Mouse (Mus musculus): Measurements from ENCODE around the gene Arl2. TPM values are rescaled to one million over a fixed set of nuclear protein-coding genes. Genes with fewer than 3 reads are reported as not detected.

The Arl2 gene
- 115 and 118 TPM in 2 replicates for polyA plus RNA-seq (2015; fragmentation: Nextera tagmentation; extraction: Ambion mirVana)

DNA sequence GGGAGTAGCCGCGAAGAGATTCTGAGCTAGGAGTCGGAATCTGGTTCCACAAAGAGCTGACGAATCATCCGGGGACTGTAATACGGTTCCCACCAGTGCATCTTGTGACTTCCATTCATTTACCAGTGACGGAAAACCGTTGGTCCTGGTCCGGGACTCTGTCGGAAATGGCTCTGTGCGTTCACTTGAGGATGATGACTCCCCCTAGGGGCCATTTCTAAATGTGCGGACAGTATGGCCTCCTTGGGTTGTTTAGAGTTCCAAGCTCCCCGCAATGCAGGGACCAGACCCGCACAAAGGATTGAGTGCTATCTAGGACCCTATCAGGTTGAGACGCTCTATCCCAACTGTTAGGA lies at the start of gene Arl2:
Arl2 (minus strand) TSS at position 155 of the 356 bp plus-strand sequence.
- H3K4me1 ChIP-seq (replicated peaks): peaks cover 11% of the 10 kb centered on the region
- H3K36me3 ChIP-seq: peaks cover 22% of the 10 kb centered on the region
- WGBS: under 1% methylated on average over 15 of the region's 15 CpGs
- peak within 1 kb of the TSS; percentile 55 for H3K4me3 ChIP-seq (replicated peaks)
- H3K27ac ChIP-seq: peak within 1 kb of the TSS; percentile 96
- H3K9ac ChIP-seq (replicated peaks): peak within 1 kb of the TSS; percentile 85
- H3K4me2 ChIP-seq (replicated peaks): peak within 1 kb of the TSS; percentile 84
- no peaks in the 10 kb centered on the region for H3K9me3 ChIP-seq
- no peaks in the 10 kb centered on the region for H3K27me3 ChIP-seq
- peak; percentile 77 for ATAC-seq

DNA sequence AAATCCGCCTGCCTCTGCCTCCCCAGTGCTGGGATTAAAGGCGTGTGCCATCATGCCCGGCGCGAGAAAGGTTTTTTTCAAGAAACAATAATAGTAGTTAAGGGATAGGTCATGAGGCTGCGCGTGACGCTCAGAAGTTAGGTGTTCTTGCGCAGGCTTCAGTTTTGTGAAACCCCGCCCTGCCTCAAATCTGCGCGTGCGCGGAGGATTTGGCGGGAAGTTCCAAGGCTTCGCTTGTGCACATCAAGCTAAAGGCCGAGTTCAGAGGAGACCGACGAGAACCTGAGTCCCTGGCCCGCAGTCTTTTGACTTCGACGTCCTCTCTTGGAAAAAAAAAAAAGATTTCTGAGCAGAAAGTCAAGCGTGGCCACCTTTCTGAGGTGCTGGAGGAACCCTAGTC lies 42.8 kb upstream of the Arl2 start, which contains the start of gene Majin:
Majin (plus strand) TSS at position 258 of the 400 bp plus-strand sequence.
- peaks cover 4% of the 10 kb centered on the region; the same call in 1 of the 2 replicates for H3K4me1 ChIP-seq (replicated peaks)
- no peaks in the 10 kb centered on the region for H3K9me3 ChIP-seq
- H3K27ac ChIP-seq: no peak within 1 kb of the TSS
- no peaks in the 10 kb centered on the region for H3K27me3 ChIP-seq
- no peak within 1 kb of the TSS for H3K9ac ChIP-seq (replicated peaks)
- 89% methylated on average over 23 of the region's 23 CpGs for WGBS
- H3K4me3 ChIP-seq (replicated peaks): no peak within 1 kb of the TSS
- H3K4me2 ChIP-seq (replicated peaks): no peak within 1 kb of the TSS
- H3K36me3 ChIP-seq: no peaks in the 10 kb centered on the region
- ATAC-seq: no peak

DNA sequence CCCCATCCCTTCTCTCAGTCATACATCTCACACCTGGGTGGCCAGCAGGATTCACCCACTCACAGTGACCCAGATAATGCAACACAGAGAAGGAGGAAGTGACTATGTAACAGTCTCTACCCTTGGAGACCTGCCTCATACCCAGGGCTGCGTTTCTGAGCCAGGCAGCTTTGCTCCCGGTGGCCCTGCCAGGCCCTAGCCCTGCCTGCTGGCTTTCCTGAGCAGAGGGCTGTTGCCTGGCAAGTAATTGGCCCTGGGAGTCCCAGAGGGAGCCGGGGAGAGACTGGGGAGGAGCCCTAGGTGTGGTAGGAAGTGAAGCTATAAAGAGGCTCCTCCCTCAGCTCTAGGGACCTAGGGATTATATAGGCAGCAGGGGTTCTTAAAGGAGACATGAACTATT lies 41.2 kb upstream of the Arl2 start:
- Histone ChIP-seq H3K27me3 (no peaks in the 10 kb centered on the region), H3K4me2 (replicated peaks) (no peak overlapping the region), H3K4me1 (replicated peaks) (peaks cover 4% of the 10 kb centered on the region; the same call in 1 of the 2 replicates), H3K9me3 (no peaks in the 10 kb centered on the region), H3K9ac (replicated peaks) (no peak overlapping the region), H3K27ac (no peak overlapping the region), H3K4me3 (replicated peaks) (no peak overlapping the region), H3K36me3 (no peaks in the 10 kb centered on the region)
- ATAC-seq: no peak
- WGBS: 13% methylated on average over 3 of the region's 3 CpGs

DNA sequence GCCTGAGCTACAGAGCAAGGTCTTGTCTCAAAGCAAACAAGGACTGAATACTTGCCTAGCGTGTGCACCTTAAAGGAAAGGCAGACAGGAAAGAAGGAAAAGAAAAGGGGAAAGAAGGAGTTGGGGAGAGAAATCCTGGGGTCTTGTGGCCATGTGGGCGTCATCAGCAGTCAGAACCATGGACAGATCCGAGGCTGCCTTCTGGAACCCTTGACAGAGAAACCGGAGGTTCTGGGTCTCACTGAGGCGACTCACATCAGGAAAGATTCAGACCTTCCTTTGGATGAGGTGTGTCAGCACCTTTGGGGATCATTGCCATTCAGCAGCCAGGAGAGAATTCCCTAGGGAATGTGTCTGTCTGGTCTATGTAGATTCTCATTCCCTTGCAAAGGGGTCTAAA lies 40.3 kb upstream of the Arl2 start:
- H3K4me3 ChIP-seq (replicated peaks): no peak overlapping the region
- 40% methylated on average over 5 of the region's 5 CpGs for WGBS
- H3K36me3 ChIP-seq: no peaks in the 10 kb centered on the region
- peaks cover 4% of the 10 kb centered on the region; the same call in 1 of the 2 replicates for H3K4me1 ChIP-seq (replicated peaks)
- H3K27ac ChIP-seq: no peak overlapping the region
- H3K27me3 ChIP-seq: no peaks in the 10 kb centered on the region
- H3K9me3 ChIP-seq: no peaks in the 10 kb centered on the region
- ATAC-seq: no peak
- no peak overlapping the region for H3K4me2 ChIP-seq (replicated peaks)
- H3K9ac ChIP-seq (replicated peaks): no peak overlapping the region

DNA sequence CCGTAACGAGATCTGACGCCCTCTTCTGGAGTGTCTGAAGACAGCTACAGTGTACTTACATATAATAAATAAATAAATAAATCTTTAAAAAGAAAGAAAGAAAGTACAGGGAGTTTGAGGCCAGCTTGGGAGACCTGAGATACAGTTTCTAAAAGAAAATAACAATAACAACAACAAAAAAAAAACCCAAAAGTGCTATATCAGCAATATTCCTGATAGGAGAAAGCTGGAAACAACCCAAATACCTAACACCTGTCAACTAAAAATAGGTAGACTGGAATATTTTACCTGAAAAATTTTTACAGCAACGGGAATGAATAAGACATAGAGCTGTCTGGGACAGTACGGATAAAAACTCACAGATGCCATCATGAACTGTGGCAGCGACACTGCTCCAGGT lies 37.4 kb upstream of the Arl2 start:
- H3K27me3 ChIP-seq: no peaks in the 10 kb centered on the region
- H3K9me3 ChIP-seq: no peaks in the 10 kb centered on the region
- no peak overlapping the region for H3K9ac ChIP-seq (replicated peaks)
- H3K36me3 ChIP-seq: no peaks in the 10 kb centered on the region
- H3K4me3 ChIP-seq (replicated peaks): no peak overlapping the region
- H3K4me2 ChIP-seq (replicated peaks): no peak overlapping the region
- 91% methylated on average over 6 of the region's 6 CpGs for WGBS
- H3K4me1 ChIP-seq (replicated peaks): peaks cover 4% of the 10 kb centered on the region; the same call in 1 of the 2 replicates
- ATAC-seq: no peak
- no peak overlapping the region for H3K27ac ChIP-seq

DNA sequence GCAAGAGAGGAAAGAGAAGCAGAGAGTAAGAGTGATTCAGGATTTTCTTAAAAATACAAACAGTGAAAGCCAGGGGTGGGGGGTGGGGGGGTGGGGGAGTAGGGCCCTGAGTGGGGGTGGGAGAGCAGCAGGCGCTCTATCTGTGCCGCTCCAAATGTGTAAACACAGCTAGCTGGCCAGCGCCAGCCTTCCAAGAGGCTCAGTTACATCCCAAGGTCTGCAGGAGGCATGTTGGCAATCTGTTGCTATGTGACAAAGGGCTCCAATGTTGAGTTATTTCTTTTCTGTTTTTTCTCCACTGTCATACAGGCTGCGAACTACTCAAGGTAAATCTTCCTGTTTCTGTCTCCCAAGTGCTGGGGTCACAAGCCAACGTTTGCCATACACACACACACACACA lies 33.4 kb upstream of the Arl2 start:
- Histone ChIP-seq H3K27ac (no peak overlapping the region), H3K4me1 (replicated peaks) (no peaks in the 10 kb centered on the region), H3K36me3 (no peaks in the 10 kb centered on the region), H3K9ac (replicated peaks) (no peak overlapping the region), H3K4me2 (replicated peaks) (no peak overlapping the region), H3K4me3 (replicated peaks) (no peak overlapping the region), H3K9me3 (no peaks in the 10 kb centered on the region), H3K27me3 (no peaks in the 10 kb centered on the region)
- 46% methylated on average over 5 of the region's 5 CpGs for WGBS
- ATAC-seq: no peak

DNA sequence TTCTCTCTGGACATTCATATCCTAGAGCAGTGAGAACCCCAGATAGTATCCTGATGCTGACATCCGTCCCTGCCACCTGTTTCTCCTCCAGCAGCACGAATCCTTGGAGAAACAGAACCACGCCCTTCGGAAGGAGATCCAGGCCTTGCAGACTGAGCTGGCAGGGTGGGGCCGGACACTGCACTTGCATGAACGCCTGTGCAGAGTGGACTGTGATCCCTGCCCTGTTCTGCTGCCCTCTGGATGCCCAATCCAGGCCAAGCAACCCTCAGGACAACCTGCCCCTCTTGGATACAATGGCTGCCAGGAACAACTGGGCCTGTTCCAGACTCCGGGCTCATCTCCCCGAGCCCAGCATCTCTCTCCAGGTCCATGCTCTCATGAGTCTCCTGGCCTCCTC lies 29.9 kb upstream of the Arl2 start:
- Histone ChIP-seq H3K27me3 (no peaks in the 10 kb centered on the region), H3K4me1 (replicated peaks) (no peaks in the 10 kb centered on the region), H3K27ac (no peak overlapping the region), H3K9me3 (no peaks in the 10 kb centered on the region), H3K4me3 (replicated peaks) (no peak overlapping the region), H3K9ac (replicated peaks) (no peak overlapping the region), H3K36me3 (no peaks in the 10 kb centered on the region), H3K4me2 (replicated peaks) (no peak overlapping the region)
- ATAC-seq: no peak
- WGBS: 86% methylated on average over 8 of the region's 8 CpGs

DNA sequence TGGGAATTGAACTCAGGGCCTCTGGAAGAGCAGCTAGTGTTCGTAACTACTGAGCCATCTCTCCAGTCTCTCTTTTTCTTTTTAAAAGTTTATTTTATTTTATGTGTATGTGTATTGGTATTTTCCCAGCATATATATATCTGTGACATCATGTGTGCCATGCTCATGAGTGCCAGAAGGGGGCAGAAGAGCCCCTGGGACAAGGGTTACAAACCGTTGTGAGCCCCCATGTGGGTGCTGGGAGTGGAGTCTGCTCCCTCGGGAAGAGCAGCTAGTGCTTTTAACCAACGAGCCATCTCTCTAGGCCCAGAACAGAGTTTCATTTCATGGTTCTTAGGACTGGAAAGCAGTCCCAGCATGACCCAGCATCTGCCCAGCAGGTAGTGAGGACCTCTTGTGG lies 25.4 kb upstream of the Arl2 start:
- H3K4me2 ChIP-seq (replicated peaks): no peak overlapping the region
- no peak overlapping the region for H3K9ac ChIP-seq (replicated peaks)
- H3K27me3 ChIP-seq: 0 out of 2 replicates have a peak, but pooled peaks cover 3% of the 10 kb centered on the region
- H3K4me3 ChIP-seq (replicated peaks): no peak overlapping the region
- no peak overlapping the region for H3K27ac ChIP-seq
- H3K36me3 ChIP-seq: no peaks in the 10 kb centered on the region
- ATAC-seq: no peak
- WGBS: 80% methylated on average over 4 of the region's 4 CpGs
- H3K4me1 ChIP-seq (replicated peaks): no peaks in the 10 kb centered on the region
- H3K9me3 ChIP-seq: no peaks in the 10 kb centered on the region

DNA sequence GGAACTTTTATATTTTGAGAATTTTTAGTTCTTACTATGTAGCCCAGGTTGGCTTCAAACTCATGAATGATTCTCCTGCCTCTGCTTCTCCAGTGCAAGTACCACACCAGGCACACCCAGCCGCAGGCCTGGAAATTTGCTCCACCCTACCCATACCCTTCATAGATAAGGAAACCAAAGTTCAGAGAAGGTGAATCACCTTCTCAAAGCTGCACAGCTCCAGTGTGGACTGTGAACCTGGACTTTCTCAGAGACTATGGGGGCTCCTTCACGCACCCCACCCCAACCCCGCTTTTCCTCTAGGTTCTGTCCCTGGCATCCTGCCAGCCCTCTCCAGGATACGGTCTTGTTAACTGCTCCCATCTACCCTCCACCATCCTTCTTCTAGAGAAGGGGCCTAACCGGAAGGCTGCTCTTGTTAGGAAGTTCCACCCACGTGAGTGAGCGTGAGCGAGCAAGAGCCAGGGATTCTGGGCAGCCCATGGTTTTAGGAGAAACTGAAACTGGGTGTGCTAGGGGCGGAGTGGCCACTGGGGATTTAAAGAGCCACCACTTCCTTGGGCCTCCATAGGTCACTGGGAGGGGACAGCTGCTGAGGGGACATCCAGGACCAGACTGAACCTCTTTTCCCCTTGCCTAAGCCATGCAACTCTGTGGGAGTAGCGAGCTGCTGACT lies 22.7 kb upstream of the Arl2 start:
- Histone ChIP-seq H3K4me2 (replicated peaks) (no peak overlapping the region), H3K36me3 (no peaks in the 10 kb centered on the region), H3K27me3 (0 out of 2 replicates have a peak, but pooled peaks cover 3% of the 10 kb centered on the region), H3K9ac (replicated peaks) (no peak overlapping the region), H3K4me1 (replicated peaks) (no peaks in the 10 kb centered on the region), H3K9me3 (no peaks in the 10 kb centered on the region), H3K4me3 (replicated peaks) (no peak overlapping the region), H3K27ac (no peak overlapping the region)
- WGBS: 76% methylated on average over 10 of the region's 10 CpGs
- no peak for ATAC-seq

DNA sequence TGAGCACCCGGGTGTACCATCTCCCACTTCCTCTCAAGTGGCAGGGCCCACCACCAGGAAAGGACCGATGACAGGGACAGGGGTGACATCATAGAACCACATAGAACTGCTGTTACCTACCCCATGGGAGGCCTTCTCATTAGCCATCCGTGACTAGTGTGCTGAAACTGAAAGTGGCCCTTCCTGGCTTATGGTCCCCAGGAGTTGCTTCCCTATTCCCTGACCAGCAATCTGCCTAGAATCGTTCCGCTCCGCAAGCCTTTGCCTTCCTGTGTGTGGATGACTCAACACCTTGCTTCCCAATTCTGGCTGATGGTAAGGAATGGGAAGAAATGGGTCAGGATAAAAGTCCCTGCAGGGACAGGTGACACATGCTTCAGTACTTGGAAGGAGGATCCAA lies 15.9 kb upstream of the Arl2 start:
- no peaks in the 10 kb centered on the region for H3K36me3 ChIP-seq
- H3K27ac ChIP-seq: no peak overlapping the region
- H3K4me1 ChIP-seq (replicated peaks): no peaks in the 10 kb centered on the region
- 85% methylated on average over 6 of the region's 6 CpGs for WGBS
- no peaks in the 10 kb centered on the region for H3K9me3 ChIP-seq
- no peak for ATAC-seq
- H3K9ac ChIP-seq (replicated peaks): no peak overlapping the region
- H3K4me3 ChIP-seq (replicated peaks): no peak overlapping the region
- no peaks in the 10 kb centered on the region for H3K27me3 ChIP-seq
- H3K4me2 ChIP-seq (replicated peaks): no peak overlapping the region

DNA sequence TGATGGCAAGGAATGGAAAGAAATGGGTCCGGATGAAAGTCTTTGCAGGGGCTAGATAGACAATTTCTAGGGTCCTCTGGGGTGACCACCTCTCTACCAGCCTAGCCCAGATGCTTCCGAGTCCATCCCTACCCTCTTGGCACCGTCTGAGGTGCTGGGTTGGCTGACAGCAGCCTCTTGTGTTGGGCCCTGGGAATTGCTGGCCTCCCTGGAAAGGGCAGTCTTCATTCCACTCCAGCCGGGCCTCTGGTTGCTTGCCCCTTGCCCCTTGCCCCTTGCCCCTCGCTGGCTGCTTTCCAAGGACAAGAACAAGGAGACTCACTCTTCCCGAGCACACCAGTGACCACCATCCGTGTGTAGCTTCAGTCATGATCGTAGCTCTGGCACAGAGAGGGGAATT lies 15.0 kb upstream of the Arl2 start:
- H3K9me3 ChIP-seq: no peaks in the 10 kb centered on the region
- H3K27ac ChIP-seq: no peak overlapping the region
- H3K4me2 ChIP-seq (replicated peaks): no peak overlapping the region
- no peaks in the 10 kb centered on the region for H3K4me1 ChIP-seq (replicated peaks)
- H3K9ac ChIP-seq (replicated peaks): no peak overlapping the region
- H3K27me3 ChIP-seq: no peaks in the 10 kb centered on the region
- no peak for ATAC-seq
- H3K36me3 ChIP-seq: no peaks in the 10 kb centered on the region
- no peak overlapping the region for H3K4me3 ChIP-seq (replicated peaks)
- WGBS: 71% methylated on average over 8 of the region's 8 CpGs

DNA sequence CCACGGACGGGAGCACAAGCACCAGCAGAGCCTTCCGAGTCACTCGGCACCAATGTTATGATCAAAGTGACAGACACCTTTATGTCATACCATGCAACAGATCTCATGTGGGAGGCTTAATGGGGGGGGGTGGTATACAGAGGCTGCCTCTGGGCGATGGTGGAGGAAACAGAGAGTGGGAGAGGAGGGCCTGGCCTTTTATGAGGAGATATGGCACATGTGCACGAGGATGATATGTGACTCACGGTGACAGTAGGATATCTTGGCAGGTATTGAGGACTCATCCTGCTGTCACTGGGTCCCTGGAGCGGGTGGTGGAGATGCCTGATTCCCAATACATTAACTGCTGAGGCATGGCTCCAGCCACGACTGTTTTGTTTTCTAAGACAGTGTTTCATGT lies 13.8 kb upstream of the Arl2 start:
- no peak for ATAC-seq
- Histone ChIP-seq H3K36me3 (no peaks in the 10 kb centered on the region), H3K9ac (replicated peaks) (no peak overlapping the region), H3K4me3 (replicated peaks) (no peak overlapping the region), H3K9me3 (no peaks in the 10 kb centered on the region), H3K4me2 (replicated peaks) (no peak overlapping the region), H3K4me1 (replicated peaks) (no peaks in the 10 kb centered on the region), H3K27me3 (no peaks in the 10 kb centered on the region), H3K27ac (no peak overlapping the region)
- WGBS: 89% methylated on average over 9 of the region's 9 CpGs

DNA sequence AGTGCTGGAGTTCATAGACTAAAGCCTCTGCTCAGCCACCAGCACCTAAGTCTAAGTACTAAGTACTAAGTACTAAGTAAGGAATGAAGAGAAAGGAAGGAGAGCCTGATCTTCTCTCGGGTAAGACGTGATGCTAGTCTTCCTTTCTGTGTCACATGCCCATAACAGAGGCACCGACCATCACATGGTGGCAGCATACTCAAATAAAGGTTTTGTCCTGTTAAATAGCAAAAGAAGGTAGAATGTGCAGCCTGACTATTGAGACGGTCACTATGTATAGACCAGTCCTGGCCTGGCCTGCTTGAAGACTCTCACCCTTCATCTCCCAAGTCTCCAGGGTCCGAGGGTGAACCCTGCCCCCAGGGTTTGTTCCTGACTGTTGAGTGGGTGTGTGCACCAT lies 3.5 kb upstream of the Arl2 start:
- no peaks in the 10 kb centered on the region for H3K9me3 ChIP-seq
- no peak overlapping the region for H3K4me3 ChIP-seq (replicated peaks)
- no peak for ATAC-seq
- H3K9ac ChIP-seq (replicated peaks): no peak overlapping the region
- H3K4me1 ChIP-seq (replicated peaks): peaks cover 5% of the 10 kb centered on the region
- 82% methylated on average over 5 of the region's 5 CpGs for WGBS
- no peaks in the 10 kb centered on the region for H3K27me3 ChIP-seq
- no peak overlapping the region for H3K27ac ChIP-seq
- no peak overlapping the region for H3K4me2 ChIP-seq (replicated peaks)
- H3K36me3 ChIP-seq: no peaks in the 10 kb centered on the region

Measured in midbrain, embryonic 13.5 days (tissue).